Mouse (Mus musculus) layer of hippocampus, postnatal 14 days (tissue): ENCODE data around the gene Tiam1. TPM values are rescaled to one million over a fixed set of nuclear protein-coding genes. Genes with fewer than 3 reads are reported as not detected.

ENCODE experiments used
- DNase-seq, 2 experiments: peaks; one replicate each; pipeline ENCODE4 v3.0.0; 2021 to 2022; ENCODE audit warnings: low spot score in 2 of 2, mixed read lengths in 1 of 2
- total RNA-seq, 2 experiments: library from RNA; stranded (reverse); gene quantifications; 2 replicates each; pipeline ENCODE4 v1.2.3; 2021

The Tiam1 gene
- total RNA-seq, 2 experiments from 2014 or later: 72.9 to 90.5 TPM

DNA sequence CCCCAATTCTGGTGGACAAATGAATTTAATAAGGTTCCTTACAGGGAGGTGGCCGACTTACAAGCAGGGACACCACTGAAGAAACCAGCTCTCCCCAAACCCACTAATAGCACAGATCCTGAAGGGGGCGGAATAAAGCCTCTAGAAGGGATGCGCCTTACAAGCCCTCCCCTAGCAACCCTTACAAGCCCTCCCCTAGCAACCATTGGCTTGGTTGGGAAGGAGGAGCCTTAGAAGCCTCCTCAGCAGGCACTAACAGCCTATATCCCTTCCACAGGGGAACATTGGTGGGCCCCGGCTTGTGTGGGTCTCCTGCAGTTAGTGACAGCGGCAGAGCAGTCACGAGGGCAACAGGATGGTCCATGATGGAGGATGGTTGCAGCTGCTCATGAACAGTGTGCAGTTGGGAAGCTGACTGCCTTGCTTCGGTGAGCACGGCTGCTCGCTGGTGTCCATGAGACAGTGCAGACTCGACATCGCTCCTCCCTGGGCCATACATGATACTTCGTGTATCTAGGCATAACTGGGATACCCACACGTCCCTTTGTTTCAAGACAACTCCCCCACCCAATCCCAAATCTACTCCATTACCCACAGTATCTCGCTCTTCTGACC is 90.6 kb downstream of the Tiam1 start:
- no peak for DNase-seq

DNA sequence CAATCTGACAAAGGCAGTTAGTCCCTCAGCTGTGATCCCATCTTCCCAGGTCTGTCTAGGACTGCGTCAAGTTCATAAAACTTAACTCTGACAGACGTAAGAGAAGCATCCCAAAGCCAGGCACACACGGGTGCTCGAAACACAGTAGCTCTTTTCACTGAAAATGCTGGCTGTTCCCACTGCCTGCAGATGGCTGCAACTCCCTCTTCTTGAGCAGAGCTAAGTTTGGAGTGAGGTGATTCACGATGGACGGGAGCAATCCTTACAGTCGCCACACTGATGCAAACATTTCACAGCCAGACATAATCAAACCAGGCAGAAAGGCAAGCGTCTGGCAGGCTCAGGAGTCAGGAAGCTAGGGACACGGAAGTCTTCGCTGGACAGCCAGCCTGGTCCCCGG is 91.2 kb downstream of the Tiam1 start:
- DNase-seq: no peak

DNA sequence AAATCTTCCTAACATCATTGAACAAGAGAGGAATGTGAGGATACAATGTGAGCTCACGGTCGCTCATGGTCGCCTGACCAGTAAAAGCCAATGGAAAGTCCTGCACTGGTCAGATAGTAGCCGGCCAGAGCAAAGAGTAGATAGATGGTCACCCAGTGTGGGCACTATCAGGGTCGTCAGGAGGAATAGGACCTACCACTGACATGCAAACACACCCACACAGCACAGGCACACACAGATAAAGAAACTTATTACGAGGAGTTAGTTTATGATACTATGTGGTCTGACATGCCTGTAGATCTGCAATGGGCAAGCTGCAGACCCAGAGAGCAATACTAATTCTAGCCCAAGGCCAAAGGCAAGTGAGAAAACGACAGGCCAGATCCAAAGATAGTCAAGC is 92.5 kb downstream of the Tiam1 start:
- DNase-seq: no peak

- DNase-seq: no peak
Measured at GRCm38 (mm10) chr16:90047841-90048240, 95.7 kb downstream of the Tiam1 start.

DNA sequence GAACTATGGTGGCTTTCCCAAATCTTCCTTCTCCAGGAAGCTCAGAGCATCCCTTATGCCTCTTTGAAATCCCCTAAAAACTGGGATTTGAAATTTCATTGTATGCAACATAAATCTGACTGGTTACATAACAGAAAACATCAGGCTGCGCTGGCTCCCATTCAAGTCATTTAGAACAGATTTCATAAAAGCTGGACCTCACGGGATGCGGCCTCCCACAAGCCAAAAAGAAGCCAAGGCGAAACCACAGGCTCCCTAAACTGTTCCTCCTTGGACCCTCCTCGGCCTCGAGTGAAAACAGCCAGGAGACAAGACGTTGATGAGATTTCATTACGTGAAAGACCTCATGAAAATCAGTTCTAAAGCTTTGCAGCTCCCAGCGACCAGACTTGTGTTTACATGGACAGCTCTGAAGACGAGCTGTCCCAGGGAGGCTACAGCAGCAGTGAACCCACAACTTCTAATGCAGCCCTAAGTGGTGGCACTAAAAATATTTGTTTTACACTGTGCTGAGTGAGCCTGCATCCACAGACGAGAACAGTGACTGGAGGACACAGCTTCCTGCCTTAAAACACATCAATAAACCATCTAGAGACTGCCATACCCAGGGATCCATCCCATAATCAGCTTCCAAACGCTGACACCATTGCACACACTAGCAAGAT is 96.9 kb downstream of the Tiam1 start:
- peak in 1 of 2 experiments; percentile 22 for DNase-seq

GRCm38 (mm10) chr16:90045611-90046010 is 98.0 kb downstream of the Tiam1 start:
- DNase-seq: no peak

- no peak for DNase-seq
Measured at GRCm38 (mm10) chr16:90044004-90044754, 99.4 kb downstream of the Tiam1 start.

DNA sequence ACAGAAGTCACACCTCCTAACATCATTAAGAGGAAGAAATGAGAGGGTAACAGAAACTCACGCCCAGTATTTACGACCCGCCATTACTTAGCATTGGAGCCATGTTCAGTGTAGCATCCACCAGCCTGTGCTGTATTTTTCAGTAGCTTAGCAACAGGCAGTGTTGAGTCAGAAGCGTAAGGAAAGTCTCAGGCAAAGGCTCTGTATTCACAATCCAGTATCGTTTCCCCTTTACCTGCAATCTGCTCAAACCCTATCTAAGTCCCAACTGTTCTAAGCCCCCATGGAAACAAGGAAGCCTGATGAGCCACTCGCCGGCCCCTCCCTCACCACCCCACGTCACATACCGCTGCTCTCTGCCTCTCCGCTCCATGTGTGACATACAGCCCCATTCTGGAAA is 100.7 kb downstream of the Tiam1 start:
- DNase-seq: peak; percentile 20 to 40

DNA sequence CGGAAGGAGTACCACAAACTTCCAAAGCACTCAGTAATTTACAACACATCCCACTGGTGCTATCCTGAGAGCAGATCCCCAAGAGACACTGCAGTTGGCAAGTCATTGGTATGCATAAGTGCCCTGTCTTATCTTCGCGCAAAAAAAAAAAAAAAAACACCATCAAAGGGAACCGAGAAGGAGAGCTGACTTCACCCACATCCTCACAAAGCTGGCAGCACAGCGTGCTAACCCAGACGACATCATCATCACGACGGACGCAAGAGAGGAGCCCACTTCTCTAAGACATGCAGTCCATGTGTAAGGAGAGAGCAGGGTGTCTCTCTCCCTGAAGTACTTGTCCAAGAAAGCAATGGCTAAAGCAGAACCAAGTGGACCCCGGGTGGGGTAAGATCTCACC is 101.2 kb downstream of the Tiam1 start:
- no peak for DNase-seq

- DNase-seq: peak; percentile 36 to 84
Measured at GRCm38 (mm10) chr16:90040771-90041364, 102.7 kb downstream of the Tiam1 start.

DNA sequence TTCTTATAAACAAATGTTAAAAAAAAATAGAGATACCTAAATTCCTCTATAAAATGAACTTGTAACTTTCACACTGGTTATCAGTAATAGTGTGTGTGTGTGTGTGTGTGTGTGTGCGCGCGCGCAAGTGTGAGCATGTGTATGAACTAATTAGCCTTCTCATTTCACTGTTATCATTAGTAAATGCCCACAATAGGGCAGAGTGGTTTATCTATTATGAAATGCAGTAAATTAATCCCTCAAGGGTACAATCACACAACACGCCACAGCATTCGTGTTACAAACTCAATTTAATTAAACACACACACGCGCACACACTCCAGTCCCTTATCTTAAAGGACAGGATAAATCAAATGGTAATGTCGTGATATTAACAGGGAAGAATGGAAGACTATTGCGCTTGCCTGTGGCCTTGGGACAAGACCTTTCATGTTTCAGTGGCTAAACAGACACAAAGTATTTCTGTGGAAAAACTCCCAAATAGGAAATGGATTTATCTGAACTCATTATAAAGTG is 107.9 kb downstream of the Tiam1 start:
- DNase-seq: no peak

- no peak for DNase-seq
Measured at GRCm38 (mm10) chr16:90030355-90030754, 113.2 kb downstream of the Tiam1 start.

GRCm38 (mm10) chr16:90027886-90028285 is 115.7 kb downstream of the Tiam1 start:
- DNase-seq: no peak

GRCm38 (mm10) chr16:90025526-90026172 is 117.9 kb downstream of the Tiam1 start:
- no peak for DNase-seq

GRCm38 (mm10) chr16:90023665-90024010 is 119.9 kb downstream of the Tiam1 start:
- DNase-seq: no peak

DNA sequence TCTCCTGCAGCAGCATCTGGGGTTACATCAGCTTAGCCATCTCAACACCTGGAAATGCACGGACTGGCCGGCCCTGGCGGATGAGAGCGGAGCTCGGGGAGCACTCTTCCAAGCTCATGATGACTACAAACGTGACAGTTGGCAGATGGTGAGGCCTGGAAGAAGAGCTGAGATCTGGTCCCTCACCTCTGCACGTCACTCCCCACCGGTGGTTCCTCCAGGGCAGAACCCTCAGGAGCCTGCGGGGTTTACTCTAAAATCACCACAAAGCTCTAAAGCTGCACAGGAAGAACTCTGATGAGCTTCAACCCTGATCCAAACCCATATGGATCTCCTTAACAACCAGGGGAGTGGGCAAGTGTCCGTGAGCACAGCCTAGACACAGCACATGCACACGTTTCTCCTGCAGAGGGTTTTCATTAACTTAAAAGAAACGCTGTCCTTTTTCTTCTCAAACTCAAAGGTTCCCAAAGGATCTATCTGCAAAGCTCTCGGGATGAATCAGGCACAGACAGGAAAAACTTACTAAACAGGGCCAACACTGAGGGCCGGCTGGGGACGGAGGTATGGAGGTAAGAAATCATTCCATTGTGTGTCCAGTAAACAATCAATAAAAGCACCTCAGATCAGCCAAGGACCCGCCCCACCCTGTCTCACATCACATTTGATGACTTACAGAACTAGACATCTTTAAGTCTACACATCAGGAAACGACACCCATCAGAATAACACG is 120.5 kb downstream of the Tiam1 start:
- no peak for DNase-seq

GRCm38 (mm10) chr16:90016046-90016445 is 127.5 kb downstream of the Tiam1 start:
- DNase-seq: no peak

- DNase-seq: no peak
Measured at GRCm38 (mm10) chr16:90014596-90014995, 129.0 kb downstream of the Tiam1 start.

DNA sequence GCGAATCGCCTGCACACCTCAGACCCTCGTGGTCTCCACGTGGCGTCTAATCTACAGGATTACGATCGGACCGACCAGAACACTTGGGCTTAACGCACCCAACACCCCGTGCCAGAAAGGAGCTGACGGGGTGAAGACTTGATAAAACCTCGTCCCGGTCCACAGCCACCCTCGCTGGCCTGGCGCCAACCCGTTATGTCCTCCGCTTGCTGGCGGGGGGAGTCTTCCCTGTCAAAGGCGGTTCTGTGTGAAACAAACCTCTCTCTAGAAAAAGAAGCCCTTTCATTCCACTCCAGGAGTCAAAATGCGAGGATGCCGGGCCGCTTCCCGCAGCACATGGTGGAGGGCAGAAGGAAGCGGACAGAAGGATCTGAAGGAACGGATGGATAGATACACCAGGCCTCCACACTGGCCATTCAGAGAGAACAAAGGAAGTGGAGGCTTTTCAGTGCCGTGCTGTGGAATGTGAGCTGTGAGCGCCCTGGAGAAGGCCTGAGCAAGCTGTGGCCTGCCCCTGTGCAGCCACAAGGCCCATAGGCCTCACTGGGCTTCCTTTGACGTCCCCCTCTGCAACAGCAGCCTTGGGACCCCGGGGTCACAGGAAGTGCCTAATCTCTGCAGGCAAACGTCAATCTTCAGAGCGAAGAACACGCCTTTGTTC is 131.9 kb downstream of the Tiam1 start:
- DNase-seq: no peak

DNA sequence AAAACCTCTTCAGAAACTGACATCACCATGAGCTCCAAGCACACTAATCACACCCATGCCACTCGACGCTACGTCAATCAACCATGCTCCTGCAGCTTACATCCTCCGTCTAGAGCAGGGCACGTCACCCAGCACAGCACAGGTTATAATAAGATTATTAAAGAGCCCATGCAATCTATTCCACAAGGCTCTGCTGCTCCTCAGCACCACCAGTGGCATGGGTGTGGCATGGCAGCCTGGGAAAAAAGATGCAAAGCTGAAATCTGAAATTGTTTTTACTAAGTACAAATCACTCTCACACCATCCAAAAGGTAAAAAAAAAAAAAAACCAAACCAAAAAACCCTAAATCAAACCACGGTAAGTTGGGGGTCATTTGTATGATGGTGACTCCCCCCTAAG is 135.1 kb downstream of the Tiam1 start:
- DNase-seq: no peak
